Mouse (Mus musculus) stomach, postnatal 0 days (tissue): ENCODE measurements around the gene Tmpo. TPM values are rescaled to one million over a fixed set of nuclear protein-coding genes. Genes with fewer than 3 reads are reported as not detected.
A peak's percentile ranks its signal among the peaks of the same experiment; 100 is the strongest.

Source experiments
- ATAC-seq: fragments of 200-750 bp; cut with Nextera tagmentation; 2 replicates; pipeline ENCODE4 v1.8.0; 2017; ENCODE audit not compliant: low FRiP score, low TSS enrichment
- DNase-seq: peaks from one replicate; pipeline ENCODE4 v3.0.0-alpha.2; 2016; ENCODE audit warnings: low spot score
- H3K27ac ChIP-seq: fragments of 300-500 bp; sonication (generic); replicated peaks from 2 replicates; pipeline ENCODE4 v1.5.1; 2014; ENCODE audit warnings: mild to moderate bottlenecking, control low read depth
- H3K27me3 ChIP-seq: fragments of 300-500 bp; sonication (generic); 2 replicates; pipeline ENCODE4 v1.6.1; 2014; ENCODE audit warnings: low read length; ENCODE audit not compliant: control insufficient read depth, insufficient read depth
- H3K36me3 ChIP-seq: fragments of 300-500 bp; sonication (generic); 2 replicates; pipeline ENCODE4 v1.6.1; 2014; ENCODE audit warnings: low read length, mixed read lengths; ENCODE audit not compliant: control insufficient read depth, insufficient read depth
- H3K4me1 ChIP-seq: fragments of 300-500 bp; sonication (generic); replicated peaks from 2 replicates; pipeline ENCODE4 v1.6.1; 2014; ENCODE audit warnings: antibody characterized with exemption; ENCODE audit not compliant: control insufficient read depth, insufficient read depth
- H3K4me2 ChIP-seq: fragments of 300-500 bp; sonication (generic); replicated peaks from 2 replicates; pipeline ENCODE4 v1.6.1; 2014; ENCODE audit warnings: low read depth, mild to moderate bottlenecking, control low read depth, moderate library complexity
- H3K4me3 ChIP-seq: fragments of 300-500 bp; sonication (generic); 2 replicates; pipeline ENCODE4 v1.5.1; 2014; ENCODE audit warnings: low read depth, low read length, control low read depth
- H3K9ac ChIP-seq: fragments of 300-500 bp; sonication (generic); 2 replicates; pipeline ENCODE4 v1.6.1; 2014; ENCODE audit warnings: mild to moderate bottlenecking, low read length, control low read depth, mixed read lengths
- H3K9me3 ChIP-seq: fragments of 300-500 bp; sonication (generic); 2 replicates; pipeline ENCODE4 v1.6.1; 2016; ENCODE audit warnings: low read length; ENCODE audit not compliant: control insufficient read depth
- CTCF ChIP-seq: IDR thresholded peaks from 2 replicates; pipeline ENCODE4 v1.5.1; 2016; ENCODE audit warnings: antibody characterized with exemption, low read depth, mild to moderate bottlenecking, moderate library complexity
- EP300 ChIP-seq: optimal IDR thresholded peaks from 2 replicates; pipeline ENCODE3; 2016; ENCODE audit warnings: antibody characterized with exemption
- WGBS: fragments of 180-500 bp; shearing (Covaris S2); extraction: QIAGEN DNeasy Blood & Tissue Kit; methylation state at CpG from one replicate; pipeline ENCODE4 v1.1.7; 2014; 5-methylcytosine and 5-hydroxymethylcytosine counted together
- polyA plus RNA-seq: library from polyadenylated mRNA; unstranded; fragments of >200 nt; fragmentation: Nextera tagmentation; extraction: Ambion mirVana; gene quantifications from 2 replicates; pipeline ENCODE4 v1.2.1, GENCODE M21; 2015

The Tmpo gene
- polyA plus RNA-seq, 1 experiment from 2014 or later: 57.1 TPM

DNA sequence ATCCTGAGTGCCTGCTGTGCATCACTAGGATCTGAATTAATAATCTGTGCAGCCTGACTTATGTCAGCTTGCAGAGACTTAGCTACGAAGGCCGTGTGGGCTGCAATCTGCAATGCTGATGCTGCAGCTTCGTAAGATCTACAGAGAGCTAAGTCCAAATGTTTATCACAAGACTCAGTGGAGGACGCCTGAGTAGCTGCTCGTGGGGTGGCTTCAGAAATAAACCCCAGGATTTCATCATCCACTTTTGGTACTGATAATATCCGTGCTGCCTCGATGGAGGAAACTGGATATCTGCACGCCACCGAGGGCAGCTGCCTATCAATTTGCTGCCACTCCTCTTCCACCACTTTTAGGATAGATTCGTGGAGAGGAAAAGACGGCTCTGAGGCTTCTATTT is 19.0 kb downstream of the Tmpo start:
- Histone ChIP-seq H3K4me2 (no peak overlapping the region), H3K27me3 (no peaks in the 10 kb centered on the region), H3K27ac (no peak overlapping the region), H3K36me3 (peaks cover 23% of the 10 kb centered on the region), H3K9me3 (no peaks in the 10 kb centered on the region), H3K9ac (no peak overlapping the region), H3K4me3 (no peak overlapping the region), H3K4me1 (no peaks in the 10 kb centered on the region)
- DNase-seq (no peak), ATAC-seq (no peak)
- 80% methylated on average over 11 of the region's 11 CpGs for WGBS
- no peak for TF ChIP-seq CTCF

DNA sequence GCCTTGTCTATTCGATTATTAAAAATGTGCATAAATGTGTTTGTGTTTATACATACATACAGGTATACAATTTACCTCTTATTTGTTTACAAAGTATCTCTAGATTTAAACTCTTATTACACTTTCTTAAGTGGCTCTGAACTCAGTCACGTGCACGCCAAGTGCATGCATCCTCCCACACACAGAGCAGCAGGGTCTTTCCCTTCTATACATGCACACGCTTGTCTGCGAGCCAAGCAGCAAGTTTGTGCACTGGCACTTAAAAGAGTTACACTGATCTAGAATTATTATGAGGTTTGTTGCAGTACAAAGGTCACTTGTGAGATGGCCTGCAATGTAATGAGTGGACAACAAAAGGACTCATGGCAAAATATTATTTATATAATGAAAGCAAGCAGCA is 20.1 kb downstream of the Tmpo start:
- H3K4me1 ChIP-seq: no peaks in the 10 kb centered on the region
- whole genome bisulfite sequencing: 92% methylated on average over 5 of the region's 5 CpGs
- no peaks in the 10 kb centered on the region for H3K27me3 ChIP-seq
- DNase-seq: no peak
- H3K9me3 ChIP-seq: no peaks in the 10 kb centered on the region
- no peak overlapping the region for H3K4me3 ChIP-seq
- H3K27ac ChIP-seq: no peak overlapping the region
- no peak overlapping the region for H3K9ac ChIP-seq
- TF ChIP-seq CTCF (no peak), EP300 (no peak)
- no peak for ATAC-seq
- peaks cover 23% of the 10 kb centered on the region for H3K36me3 ChIP-seq
- no peak overlapping the region for H3K4me2 ChIP-seq

DNA sequence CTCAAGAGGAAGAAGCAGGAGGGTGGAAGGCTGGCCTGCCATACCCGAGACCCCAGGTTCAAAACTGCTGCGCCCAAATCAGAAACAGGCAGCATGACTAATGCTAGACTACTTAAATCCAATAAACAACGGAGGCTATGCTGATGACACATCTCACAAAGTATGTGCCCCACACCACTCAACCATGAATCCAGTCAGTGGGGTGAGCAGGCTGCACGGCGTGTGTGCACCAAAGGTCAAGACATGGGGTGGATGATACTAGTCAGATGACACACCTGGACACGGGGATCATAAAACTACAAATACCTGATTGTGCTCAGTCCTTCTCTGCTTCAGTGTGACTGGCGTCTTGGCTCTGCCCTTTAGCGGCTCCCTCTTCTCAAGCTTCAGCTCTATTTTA is 22.7 kb downstream of the Tmpo start:
- TF ChIP-seq CTCF (no peak), EP300 (no peak)
- Histone ChIP-seq H3K9ac (no peak overlapping the region), H3K36me3 (peaks cover 20% of the 10 kb centered on the region), H3K4me1 (no peaks in the 10 kb centered on the region), H3K4me2 (no peak overlapping the region), H3K9me3 (no peaks in the 10 kb centered on the region), H3K4me3 (no peak overlapping the region), H3K27ac (no peak overlapping the region), H3K27me3 (no peaks in the 10 kb centered on the region)
- ATAC-seq (peak; percentile 49; the same call in 1 of the 2 replicates), DNase-seq (no peak)
- WGBS: 51% methylated on average over 8 of the region's 8 CpGs

DNA sequence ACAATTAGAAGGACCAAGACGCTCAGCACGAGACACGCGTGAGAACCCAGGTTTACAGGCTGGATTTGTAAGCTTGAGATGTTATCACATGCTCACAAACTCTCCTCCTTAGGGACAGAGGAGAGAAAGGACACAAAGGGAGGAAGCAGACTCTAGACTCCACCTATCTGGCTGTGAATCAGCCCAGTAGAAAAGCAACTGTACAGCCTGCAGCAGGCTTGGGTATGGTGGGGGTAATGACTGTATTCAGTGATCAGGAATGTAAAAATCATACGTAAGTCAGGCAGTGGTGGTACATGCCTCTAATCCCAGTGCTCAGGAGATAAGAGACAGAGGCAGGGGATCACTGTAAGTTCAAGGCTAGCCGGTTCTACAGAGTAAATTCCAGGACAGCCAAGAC is 24.8 kb downstream of the Tmpo start:
- 65% methylated on average over 6 of the region's 6 CpGs for WGBS
- TF ChIP-seq EP300 (no peak), CTCF (no peak)
- no peak overlapping the region for H3K9ac ChIP-seq
- H3K27ac ChIP-seq: 0 out of 2 replicates have a peak overlapping the region, but pooled peaks have one; percentile 13
- no peaks in the 10 kb centered on the region for H3K9me3 ChIP-seq
- H3K4me2 ChIP-seq: no peak overlapping the region
- no peaks in the 10 kb centered on the region for H3K4me1 ChIP-seq
- H3K36me3 ChIP-seq: peaks cover 15% of the 10 kb centered on the region
- no peak for ATAC-seq
- H3K27me3 ChIP-seq: no peaks in the 10 kb centered on the region
- H3K4me3 ChIP-seq: no peak overlapping the region
- DNase-seq: no peak

DNA sequence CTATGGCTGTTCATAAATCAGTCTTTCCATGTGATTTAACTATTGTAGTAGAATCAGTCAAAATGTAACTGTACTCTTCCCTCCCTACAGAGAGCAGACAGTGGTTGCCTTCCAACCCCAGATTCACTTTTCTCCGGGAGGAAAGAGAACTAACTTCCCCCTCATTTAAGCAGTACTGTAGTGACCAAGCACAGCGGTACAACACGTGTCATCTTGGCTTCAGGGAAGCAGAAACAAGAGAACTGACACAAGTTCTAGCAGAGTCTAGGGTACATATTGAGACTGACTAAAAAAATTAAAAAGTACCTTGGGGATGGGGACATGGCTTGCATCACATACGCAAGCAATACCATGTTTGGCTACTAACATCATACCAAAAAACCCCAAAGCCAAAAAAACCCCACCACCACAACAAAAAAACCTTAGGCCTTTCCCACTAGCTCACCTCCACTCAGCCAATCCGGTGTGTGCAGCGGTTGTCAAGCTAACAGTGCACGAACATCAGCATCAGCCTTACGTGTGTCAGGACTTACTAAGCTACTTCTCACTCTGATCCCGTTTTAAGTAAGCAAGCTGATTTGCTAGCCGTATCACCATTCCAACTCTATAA is 27.1 kb downstream of the Tmpo start:
- Histone ChIP-seq H3K4me3 (no peak overlapping the region), H3K27me3 (no peaks in the 10 kb centered on the region), H3K4me1 (no peaks in the 10 kb centered on the region), H3K36me3 (peaks cover 30% of the 10 kb centered on the region), H3K9me3 (no peaks in the 10 kb centered on the region), H3K27ac (no peak overlapping the region), H3K9ac (no peak overlapping the region), H3K4me2 (no peak overlapping the region)
- no peak for DNase-seq
- WGBS: 84% methylated on average over 10 of the region's 10 CpGs
- no peak for TF ChIP-seq EP300
- TF ChIP-seq CTCF: no peak
- ATAC-seq: no peak

DNA sequence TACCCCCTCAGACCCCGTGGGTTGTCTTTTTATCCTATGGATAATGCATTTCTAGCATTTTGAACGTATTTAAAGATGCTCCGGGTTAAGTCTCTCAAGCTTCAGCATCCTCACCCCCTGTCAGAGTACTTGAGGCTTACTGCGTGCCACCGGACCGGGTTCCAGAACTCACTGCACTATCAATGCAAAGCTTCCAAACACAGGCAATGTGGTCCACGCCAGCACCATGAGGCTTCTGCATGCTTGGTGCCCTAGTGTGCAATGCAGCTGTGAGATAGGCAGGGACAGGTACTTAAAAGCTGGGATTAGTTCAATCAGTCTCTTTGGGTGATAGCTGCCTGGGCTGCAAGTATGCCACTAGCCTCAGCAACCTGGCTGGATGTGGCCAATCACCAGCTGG is 35.7 kb downstream of the Tmpo start:
- no peak for DNase-seq

More for the DNA sequence above, 35.7 kb downstream of the Tmpo start:
- H3K27ac ChIP-seq: no peak overlapping the region
- no peak for ATAC-seq
- TF ChIP-seq EP300 (no peak), CTCF (no peak)
- H3K4me2 ChIP-seq: no peak overlapping the region
- no peaks in the 10 kb centered on the region for H3K4me1 ChIP-seq
- no peak overlapping the region for H3K9ac ChIP-seq
- H3K27me3 ChIP-seq: no peaks in the 10 kb centered on the region
- WGBS: 96% methylated on average over 7 of the region's 7 CpGs
- peaks cover 19% of the 10 kb centered on the region for H3K36me3 ChIP-seq
- no peak overlapping the region for H3K4me3 ChIP-seq
- no peaks in the 10 kb centered on the region for H3K9me3 ChIP-seq
